Mouse (Mus musculus) T-helper 17 cell (primary cell): ENCODE data around the gene Chd1l.

Experiments
- in situ Hi-C, 2 experiments: fragments of 300-600 bp; cut with MboI, MseI; formaldehyde crosslinking; loops; 1 replicate in 1 of 2; 2 replicates in 1 of 2; pipeline ENCODE4 v1.15.1; 2025; ENCODE audit warnings: high pct_unique_total_duplicates in 2 of 2

Gene Chd1l

GRCm38 (mm10) chr3:97609845-97610410 is at the start of gene Chd1l:
Gene Chd1l (minus strand): TSS chr3:97610203.
- in situ Hi-C loops: no loop called here

GRCm38 (mm10) chr3:97659746-97660145 is 49.7 kb upstream of the Chd1l start:
- in situ Hi-C loops: no loop called here

GRCm38 (mm10) chr3:97658426-97659193 is 48.6 kb upstream of the Chd1l start:
- in situ Hi-C loops: no loop called here

- in situ Hi-C loops: no loop called here
Observed at GRCm38 (mm10) chr3:97657655-97658411, 47.8 kb upstream of the Chd1l start, which contains the start of gene Prkab2. Gene Prkab2 (plus strand): TSS chr3:97658193.

GRCm38 (mm10) chr3:97654901-97655300 is 44.9 kb upstream of the Chd1l start:
- in situ Hi-C loops: no loop called here

- in situ Hi-C loops: no loop called here
Observed at GRCm38 (mm10) chr3:97653781-97654180, 43.8 kb upstream of the Chd1l start.

GRCm38 (mm10) chr3:97651604-97652003 is 41.6 kb upstream of the Chd1l start:
- in situ Hi-C loops: no loop called here

GRCm38 (mm10) chr3:97649469-97649868 is 39.5 kb upstream of the Chd1l start:
- in situ Hi-C loops: no loop called here

- in situ Hi-C loops: no loop called here
Observed at GRCm38 (mm10) chr3:97649022-97649421, 39.0 kb upstream of the Chd1l start.

GRCm38 (mm10) chr3:97648518-97648917 is 38.5 kb upstream of the Chd1l start:
- in situ Hi-C loops: no loop called here

- in situ Hi-C loops: no loop called here
Observed at GRCm38 (mm10) chr3:97642001-97642400, 32.0 kb upstream of the Chd1l start.

GRCm38 (mm10) chr3:97641396-97641795 is 31.4 kb upstream of the Chd1l start:
- in situ Hi-C loops: no loop called here

GRCm38 (mm10) chr3:97634288-97634761 is 24.3 kb upstream of the Chd1l start:
- in situ Hi-C loops: no loop called here

- in situ Hi-C loops: no loop called here
Observed at GRCm38 (mm10) chr3:97633456-97633855, 23.5 kb upstream of the Chd1l start.

GRCm38 (mm10) chr3:97631258-97631860 is 21.4 kb upstream of the Chd1l start:
- in situ Hi-C loops: no loop called here

- in situ Hi-C loops: no loop called here
Observed at GRCm38 (mm10) chr3:97630746-97631145, 20.7 kb upstream of the Chd1l start.

GRCm38 (mm10) chr3:97629941-97630340 is 19.9 kb upstream of the Chd1l start:
- in situ Hi-C loops: no loop called here

- in situ Hi-C loops: no loop called here
Observed at GRCm38 (mm10) chr3:97628391-97629001, 18.5 kb upstream of the Chd1l start, which contains the start of gene Fmo5. Gene Fmo5 (plus strand): TSS chr3:97628804.

GRCm38 (mm10) chr3:97627893-97628292 is 17.9 kb upstream of the Chd1l start:
- in situ Hi-C loops: no loop called here

- in situ Hi-C loops: no loop called here
Observed at GRCm38 (mm10) chr3:97624611-97625010, 14.6 kb upstream of the Chd1l start.

- in situ Hi-C loops: no loop called here
Observed at GRCm38 (mm10) chr3:97620657-97621056, 10.7 kb upstream of the Chd1l start.
